In genomic region chr9:98645750-98646149, GRCm38 (mm10) we compare ENCODE assay signal across 8 mouse cellular contexts. TPM values are rescaled to one million over a fixed set of nuclear protein-coding genes. Genes with fewer than 3 reads are reported as not detected.
A peak's percentile ranks its signal among the peaks of the same experiment; 100 is the strongest.
DNase-seq lines count a peak whose midpoint lies in the region; ATAC-seq lines count a peak whose summit lies in the region.

No protein-coding gene starts in this region.

- no peaks in the 10 kb centered on the region for H3K9me3 ChIP-seq in forebrain, embryonic 10.5 days

- WGBS in forebrain, embryonic 10.5 days, result 34% methylated on average over 4 of the region's 4 CpGs

- peaks cover 16% of the 10 kb centered on the region for H3K27me3 ChIP-seq in forebrain, embryonic 10.5 days (ENCODE audit: poor library complexity, severe bottlenecking)

- peaks cover 5% of the 10 kb centered on the region; the same call in 1 of the 2 replicates for H3K4me1 ChIP-seq in forebrain, embryonic 10.5 days

- H3K36me3 ChIP-seq in forebrain, embryonic 10.5 days (replicated peaks), result no peaks in the 10 kb centered on the region

- no peak overlapping the region for H3K4me3 ChIP-seq in forebrain, embryonic 10.5 days

- ATAC-seq in monocyte, adult 5-6 weeks (replicated peaks; ENCODE audit: insufficient number of reproducible peaks, low FRiP score, low TSS enrichment, poor library complexity, severe bottlenecking), result no peak

- H3K27ac ChIP-seq in forebrain, embryonic 10.5 days, result no peak overlapping the region

- peak; percentile 81 for DNase-seq in NIH3T3 (ENCODE audit: low read depth)
- peak; percentile 81 for DNase-seq in brain, adult 2 months (ENCODE audit: low read depth, low spot score)
- DNase-seq in forebrain, embryonic 10.5 days (ENCODE audit: extremely low spot score, low spot score), result peak; percentile 63
- DNase-seq in heart, postnatal 4 days, result peak; percentile 83
- peak; percentile 32 for DNase-seq in layer of hippocampus, adult 9-10 months (ENCODE audit: low spot score)
- DNase-seq in lung, postnatal 36 days, result peak; percentile 68
- DNase-seq in right cerebral cortex, postnatal 14 days, result peak; percentile 82

RNA-seq across cellular contexts. Expression of gene Mrps22, which starts 44.3 kb away (rescaled TPM):
- 82.5 and 82.6 TPM in 2 replicates for polyA plus RNA-seq in forebrain, embryonic 10.5 days (2016; fragmentation: Nextera tagmentation; extraction: Ambion mirVana)
- total RNA-seq in heart, postnatal 4 days (2021), result 10 to 100 TPM; 39.9 to 44.6 TPM
- total RNA-seq in monocyte, adult 5-6 weeks (2017), result 12.7 to 28.8 TPM (median 27.6 TPM) in 3 replicates

Comparison
In these comparisons a context has a peak if more than half of its experiments do, and no peak if none do; other contexts are left out.
1. DNase-seq: peak in every context shown above with its lines; median percentile 83 in heart, postnatal 4 days; 82 in right cerebral cortex, postnatal 14 days; 81 in NIH3T3; 81 in brain, adult 2 months; 68 in lung, postnatal 36 days; 63 in forebrain, embryonic 10.5 days; 32 in layer of hippocampus, adult 9-10 months.